Mouse (Mus musculus): ENCODE data around the gene Rsph3b. TPM values are rescaled to one million over a fixed set of nuclear protein-coding genes. Genes with fewer than 3 reads are reported as not detected.
A peak's percentile ranks its signal among the peaks of the same experiment; 100 is the strongest.
"Not testable (repeated sequence)": the region's sequence is repeated elsewhere in the genome, so short reads cannot be mapped to it uniquely, and the experiment has no call there.

Rsph3b gene
- polyA plus RNA-seq (2012; rRNA removed) = 27.7 TPM in 2 replicates

DNA sequence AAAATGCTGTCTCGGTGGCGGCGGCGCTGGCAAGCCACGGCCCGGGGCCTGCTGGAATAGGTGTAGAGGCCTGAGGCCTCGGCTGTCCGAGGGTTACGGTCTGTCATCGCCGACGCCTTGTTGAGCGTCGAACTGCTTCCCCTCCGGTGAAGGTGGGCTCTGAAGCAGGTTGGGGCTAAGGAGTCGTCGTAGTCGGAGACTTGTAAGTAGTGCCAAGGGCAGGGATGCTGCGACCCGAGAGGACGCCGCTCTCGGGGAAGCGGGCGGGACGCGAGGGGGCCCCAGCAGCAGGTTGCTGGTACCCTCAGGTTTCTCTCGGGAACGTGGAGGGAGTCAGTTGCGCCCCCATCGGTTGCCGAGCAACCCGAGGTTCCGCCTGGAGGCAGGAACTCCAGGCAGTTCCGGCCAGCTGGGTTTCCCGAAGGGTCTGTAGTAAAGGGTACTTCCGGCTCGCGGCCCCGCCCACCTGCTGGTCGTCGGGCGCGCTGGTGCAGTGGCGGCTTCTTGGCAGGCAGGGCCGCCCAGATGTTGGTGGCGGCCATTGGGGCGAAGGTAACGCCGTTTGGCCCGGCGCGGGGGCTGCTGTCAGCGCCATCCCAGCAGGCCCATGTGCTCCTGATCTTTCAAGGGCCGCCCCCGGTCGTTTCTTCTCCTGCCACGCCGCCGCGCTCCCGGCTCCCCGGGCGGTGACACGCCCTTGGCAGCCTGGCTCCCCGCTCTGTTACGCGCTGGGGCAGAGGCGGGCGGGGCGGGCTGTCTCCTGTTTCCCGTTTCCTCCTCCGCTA, at the start of gene Rsph3b:
Rsph3b (minus strand) TSS at position 699 of the 785 bp plus-strand sequence.
- peak within 1 kb of the TSS; percentile 67 for H3K4me3 ChIP-seq (ENCODE audit: insufficient read depth, low read length)
- TF ChIP-seq POLR2A (IDR thresholded peaks at IDR 0.05; ENCODE audit: extremely low read depth, insufficient read depth, low read length) = 0 out of 2 replicates have a peak, but pooled peaks have one; percentile 15
- H3K27ac ChIP-seq (ENCODE audit: insufficient read depth, low read length) = peak within 1 kb of the TSS; percentile 61
- H3K4me1 ChIP-seq (ENCODE audit: control insufficient read depth, insufficient read depth, low read length) = not testable (repeated sequence)

DNA sequence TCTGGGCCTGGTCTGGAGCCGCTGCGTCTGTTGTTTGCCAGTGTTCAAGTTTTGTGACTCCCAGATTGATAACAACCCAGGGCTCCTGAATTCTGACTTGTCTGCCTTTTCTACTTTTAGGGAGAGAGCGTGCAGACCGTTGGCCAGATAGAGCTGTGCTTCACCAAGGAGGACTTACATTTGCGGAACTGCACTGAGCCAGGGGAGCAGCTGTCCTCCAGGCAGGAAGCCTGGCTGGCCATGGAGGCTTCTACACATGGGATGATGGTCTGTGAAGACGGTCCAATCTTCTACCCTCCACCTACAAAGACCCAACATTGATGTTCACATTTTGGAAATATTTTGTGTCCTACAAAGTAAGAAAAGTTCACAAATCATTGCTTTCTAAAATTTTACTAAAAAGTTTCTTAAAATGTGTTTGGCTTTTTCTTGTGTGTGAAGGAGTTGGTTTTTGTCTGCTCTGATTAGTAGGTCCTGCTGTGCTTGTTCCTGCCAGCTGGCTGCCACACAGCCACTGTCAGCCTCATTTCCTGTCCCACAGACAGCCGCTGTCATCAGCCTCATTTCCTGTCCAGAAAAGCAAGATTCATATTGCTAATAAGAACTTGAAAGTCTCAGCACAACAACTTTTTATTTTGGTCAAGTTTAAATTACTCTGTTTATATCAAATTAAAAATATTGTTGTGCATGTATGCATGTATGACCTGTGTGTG, 49.5 kb upstream of the Rsph3b start:
- not testable (repeated sequence) for H3K4me1 ChIP-seq (ENCODE audit: control insufficient read depth, insufficient read depth, low read length); H3K27ac ChIP-seq (ENCODE audit: insufficient read depth, low read length); H3K4me3 ChIP-seq (ENCODE audit: insufficient read depth, low read length)

DNA sequence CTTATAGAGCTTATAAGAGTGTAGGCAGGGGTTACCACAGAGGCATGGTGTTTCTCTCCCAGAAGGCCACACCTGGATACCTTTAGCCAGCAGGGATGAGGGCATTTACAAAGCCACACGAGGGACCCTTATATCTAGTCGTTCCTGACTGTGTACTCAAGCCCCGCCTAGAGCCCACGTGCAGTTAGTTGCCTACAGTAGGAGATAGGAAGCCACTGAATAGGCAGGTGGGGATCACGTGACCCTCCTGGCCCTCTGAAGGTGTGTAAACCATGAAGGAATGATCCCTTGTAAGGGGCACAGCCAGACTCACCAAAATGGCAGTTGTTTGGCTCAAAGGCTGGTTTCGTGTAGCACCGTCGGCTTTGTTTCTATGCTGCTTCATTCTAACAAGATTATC, 48.3 kb upstream of the Rsph3b start:
- not testable (repeated sequence) for H3K4me1 ChIP-seq (ENCODE audit: control insufficient read depth, insufficient read depth, low read length); H3K4me3 ChIP-seq (ENCODE audit: insufficient read depth, low read length); H3K27ac ChIP-seq (ENCODE audit: insufficient read depth, low read length)

DNA sequence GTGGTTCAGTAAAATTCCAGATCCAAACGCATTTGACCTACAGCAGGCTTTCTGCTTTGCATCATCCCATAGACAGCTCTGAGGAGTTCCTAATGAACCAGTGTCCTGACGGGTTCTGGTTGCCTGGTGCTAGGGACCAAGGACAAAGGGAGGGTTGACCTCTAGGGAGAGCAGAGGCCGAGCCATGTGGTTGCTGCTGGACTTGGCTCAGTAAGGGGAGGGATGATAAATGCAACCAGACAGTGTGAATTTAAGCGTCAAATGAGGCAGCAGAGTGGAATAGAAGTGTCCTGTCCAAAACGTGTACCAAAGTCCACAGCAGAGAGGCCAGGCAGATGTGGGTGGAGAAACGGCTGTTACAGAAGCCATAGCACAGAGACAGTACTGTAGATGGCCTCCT, 47.0 kb upstream of the Rsph3b start:
- H3K27ac ChIP-seq (ENCODE audit: insufficient read depth, low read length); H3K4me1 ChIP-seq (ENCODE audit: control insufficient read depth, insufficient read depth, low read length); H3K4me3 ChIP-seq (ENCODE audit: insufficient read depth, low read length): not testable (repeated sequence)

DNA sequence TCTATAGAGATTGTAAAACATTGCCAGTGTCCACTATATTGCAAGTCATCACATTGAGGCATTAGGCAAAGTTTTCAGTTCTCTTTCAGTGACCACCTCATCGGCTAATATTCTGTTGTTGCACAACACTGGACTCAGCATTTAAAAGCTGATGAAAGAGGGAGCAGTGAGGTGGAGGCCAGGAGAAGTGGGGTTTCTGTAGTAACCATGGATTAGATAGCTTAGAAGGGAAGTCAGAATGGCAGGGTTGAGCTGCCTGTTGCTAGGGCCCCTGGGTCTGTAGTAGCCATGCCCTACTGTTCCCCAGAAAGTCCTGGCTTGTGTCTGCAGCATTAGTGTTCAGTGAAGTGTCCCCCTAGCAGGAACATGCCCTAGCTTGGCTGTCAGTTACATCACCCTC, 37.6 kb upstream of the Rsph3b start:
- H3K4me1 ChIP-seq (ENCODE audit: control insufficient read depth, insufficient read depth, low read length); H3K27ac ChIP-seq (ENCODE audit: insufficient read depth, low read length); H3K4me3 ChIP-seq (ENCODE audit: insufficient read depth, low read length): not testable (repeated sequence)

DNA sequence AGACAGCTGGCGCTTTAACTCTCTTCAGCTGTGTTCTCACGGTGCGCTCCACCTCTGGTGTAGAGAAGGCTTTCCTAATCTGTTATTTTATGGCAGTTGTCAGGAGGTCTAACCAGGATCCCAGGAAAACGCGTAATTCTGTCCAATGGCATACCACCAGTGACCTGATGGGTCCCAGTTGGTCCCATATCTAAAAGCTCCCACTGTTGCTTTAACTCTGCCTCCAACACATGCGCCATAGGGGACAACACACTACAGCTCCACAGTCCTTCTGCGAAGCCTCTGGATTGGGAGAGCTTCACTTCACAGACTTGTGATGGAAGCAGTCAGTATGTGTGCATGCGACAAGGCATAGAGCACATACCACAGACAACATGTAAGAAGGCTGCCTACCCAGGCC, 31.7 kb upstream of the Rsph3b start:
- not testable (repeated sequence) for H3K4me3 ChIP-seq (ENCODE audit: insufficient read depth, low read length); H3K4me1 ChIP-seq (ENCODE audit: control insufficient read depth, insufficient read depth, low read length); H3K27ac ChIP-seq (ENCODE audit: insufficient read depth, low read length)

DNA sequence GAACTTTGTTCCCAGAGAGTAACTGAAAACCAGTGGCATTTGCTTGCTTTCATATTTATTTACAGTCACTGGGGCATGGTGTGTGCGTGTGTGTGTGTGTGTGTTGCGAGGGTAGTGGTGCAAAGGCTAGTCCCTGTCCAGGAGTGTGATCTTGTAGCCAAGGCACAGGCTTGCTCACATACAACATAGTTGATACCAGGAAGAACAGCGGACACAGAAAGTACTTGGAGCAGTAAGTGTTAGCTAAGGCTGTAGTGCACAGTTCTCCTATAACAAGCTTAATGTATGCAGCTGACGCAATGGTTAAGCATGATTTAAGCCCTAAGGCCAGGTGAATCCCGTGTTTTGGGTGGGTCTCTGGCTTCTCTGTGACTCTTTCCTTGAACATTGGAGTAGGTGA, 30.9 kb upstream of the Rsph3b start:
- H3K4me3 ChIP-seq (ENCODE audit: insufficient read depth, low read length) = peak overlapping the region; percentile 42; the same call in 1 of the 2 replicates
- not testable (repeated sequence) for H3K4me1 ChIP-seq (ENCODE audit: control insufficient read depth, insufficient read depth, low read length); H3K27ac ChIP-seq (ENCODE audit: insufficient read depth, low read length)

DNA sequence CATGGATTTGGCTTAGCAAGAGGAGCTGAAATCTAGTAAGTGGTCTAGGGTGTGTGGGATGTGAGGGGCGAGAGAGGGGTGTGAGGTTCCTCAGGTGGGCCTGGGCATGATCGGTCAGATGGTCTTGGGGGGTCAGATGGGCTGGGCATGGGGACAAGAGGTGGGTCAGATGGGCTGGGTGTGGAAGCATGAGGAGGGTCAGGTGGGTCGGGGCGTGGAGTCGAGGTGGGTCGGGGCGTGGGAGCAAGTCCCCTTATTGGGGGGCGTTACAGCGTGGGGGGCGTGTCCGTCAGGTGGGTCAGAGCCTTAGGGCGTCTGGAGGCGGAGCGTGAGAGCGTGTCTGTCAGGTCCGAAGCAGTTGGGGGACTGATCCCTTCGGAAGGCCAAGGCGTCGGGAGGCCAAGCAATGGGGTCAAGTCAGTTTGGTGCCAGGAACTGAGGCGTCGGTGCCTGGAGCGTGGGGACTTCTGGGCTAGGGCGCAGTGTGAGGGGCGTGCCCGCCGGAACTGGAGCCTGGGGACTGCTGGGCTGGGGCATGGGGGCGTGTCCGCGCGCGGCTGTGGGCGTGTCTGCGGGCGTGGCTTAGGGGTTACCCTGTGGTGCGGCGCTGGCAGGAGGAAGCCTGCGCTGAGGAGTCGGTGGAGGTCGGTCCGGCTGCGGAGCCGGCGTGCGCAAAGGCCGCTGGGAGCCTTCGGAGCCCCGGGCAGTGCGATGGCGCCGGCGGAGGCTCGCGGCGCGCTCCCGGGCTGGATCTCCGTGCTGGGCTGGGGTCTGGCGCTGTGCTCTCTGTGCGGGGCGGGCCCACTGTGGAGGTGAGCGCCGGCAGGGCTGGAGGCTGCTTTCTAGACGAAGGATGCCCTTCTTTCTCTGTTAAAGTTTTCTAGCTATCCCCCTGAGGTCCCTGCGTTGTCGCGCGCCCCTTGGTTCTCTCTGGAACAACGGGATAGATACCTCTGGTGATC, 30.1 kb upstream of the Rsph3b start, which contains the start of gene Gm49721:
Gm49721 (plus strand) TSS at position 618 of the 962 bp plus-strand sequence.
- not testable (repeated sequence) for H3K27ac ChIP-seq (ENCODE audit: insufficient read depth, low read length); H3K4me1 ChIP-seq (ENCODE audit: control insufficient read depth, insufficient read depth, low read length)
- H3K4me3 ChIP-seq (ENCODE audit: insufficient read depth, low read length) = peak within 1 kb of the TSS; percentile 42

DNA sequence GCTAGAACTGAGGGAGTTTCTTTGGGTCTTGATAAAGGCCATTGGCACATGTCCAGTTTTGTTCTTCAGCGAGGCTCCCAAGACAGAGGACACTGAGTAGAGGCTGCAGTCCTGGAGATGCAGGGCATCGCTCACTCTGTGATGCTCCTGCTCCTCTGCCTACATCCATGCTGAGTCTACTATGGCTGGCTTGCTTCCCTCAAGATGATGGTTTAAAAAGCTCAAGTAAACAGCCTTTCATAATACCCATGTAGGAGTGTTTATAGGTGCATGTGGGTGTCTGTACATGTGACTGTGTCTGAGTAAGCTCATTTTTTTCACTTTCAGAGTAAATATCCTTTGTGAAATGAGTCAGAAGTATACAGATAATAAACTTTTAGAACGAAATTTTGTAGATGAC, 26.5 kb upstream of the Rsph3b start:
- not testable (repeated sequence) for H3K27ac ChIP-seq (ENCODE audit: insufficient read depth, low read length); H3K4me3 ChIP-seq (ENCODE audit: insufficient read depth, low read length); H3K4me1 ChIP-seq (ENCODE audit: control insufficient read depth, insufficient read depth, low read length)

DNA sequence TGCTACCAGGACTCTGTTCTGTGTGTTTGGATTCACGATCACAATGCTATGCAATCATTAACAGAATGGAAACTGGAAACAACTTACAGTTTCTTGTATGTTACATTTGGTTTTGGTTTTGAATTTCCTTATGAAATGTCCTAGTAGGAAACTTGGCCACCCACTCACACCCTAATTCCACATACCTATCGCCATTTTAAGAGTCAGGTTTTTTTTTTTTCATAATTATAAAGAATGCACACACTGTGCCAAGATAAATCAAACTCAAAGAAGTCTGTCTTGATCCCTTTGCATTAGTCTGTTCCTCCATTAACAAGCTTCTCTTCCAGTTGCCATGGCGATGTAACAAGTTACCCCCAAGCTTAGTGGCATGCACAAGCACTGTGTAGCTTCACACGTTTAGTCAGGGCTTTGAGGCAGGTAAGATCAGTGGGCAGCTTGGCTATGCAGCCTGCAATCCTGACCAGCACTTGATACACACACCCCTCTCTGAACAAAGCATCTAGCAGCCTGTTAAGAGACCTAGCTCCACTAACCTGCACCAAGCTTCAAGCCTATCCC, 24.4 kb upstream of the Rsph3b start:
- H3K4me3 ChIP-seq (ENCODE audit: insufficient read depth, low read length); H3K4me1 ChIP-seq (ENCODE audit: control insufficient read depth, insufficient read depth, low read length); H3K27ac ChIP-seq (ENCODE audit: insufficient read depth, low read length): not testable (repeated sequence)

DNA sequence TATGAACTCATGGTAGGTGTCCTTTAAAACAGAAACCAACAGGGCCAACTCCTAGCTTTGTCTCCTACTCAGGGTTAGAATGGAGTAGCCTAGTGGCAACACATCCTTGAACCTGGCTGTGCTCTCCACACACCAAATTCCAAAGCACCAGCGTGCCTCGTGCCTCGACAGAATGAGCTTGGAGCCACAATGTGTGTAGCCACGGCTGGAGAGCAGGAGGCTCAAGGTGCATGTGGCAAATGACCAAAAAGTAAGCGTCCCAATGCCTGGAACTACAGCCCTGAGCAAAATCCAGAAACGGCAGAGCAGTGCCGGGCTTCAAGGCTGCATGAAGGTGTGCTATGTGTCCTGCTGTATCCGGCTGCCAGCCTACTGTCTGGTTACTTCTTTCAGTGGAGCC, 22.8 kb upstream of the Rsph3b start:
- H3K27ac ChIP-seq (ENCODE audit: insufficient read depth, low read length); H3K4me3 ChIP-seq (ENCODE audit: insufficient read depth, low read length); H3K4me1 ChIP-seq (ENCODE audit: control insufficient read depth, insufficient read depth, low read length): not testable (repeated sequence)

DNA sequence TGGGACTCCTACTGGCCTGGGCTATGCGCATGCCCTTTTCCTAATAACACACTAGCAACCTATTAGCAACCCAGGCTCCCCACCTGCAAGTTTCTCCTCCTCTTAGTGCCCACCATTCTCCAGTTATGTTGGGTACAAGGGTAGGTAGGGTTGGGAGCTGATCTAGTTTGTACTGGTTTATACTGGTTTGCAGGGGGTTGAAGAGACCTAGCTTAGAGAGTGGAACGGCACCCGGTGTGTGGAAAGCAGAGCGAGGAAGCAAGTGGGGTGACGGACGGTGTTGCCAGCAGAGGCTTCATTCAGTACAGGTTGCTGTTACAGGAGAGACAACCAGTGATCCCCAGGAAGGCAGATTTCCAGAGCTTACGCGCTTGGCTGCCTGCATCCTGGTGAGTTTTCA, 21.9 kb upstream of the Rsph3b start, which contains the start of gene Rnaset2b:
Rnaset2b (plus strand) TSS at position 301 of the 400 bp plus-strand sequence.
- not testable (repeated sequence) for H3K27ac ChIP-seq (ENCODE audit: insufficient read depth, low read length); H3K4me1 ChIP-seq (ENCODE audit: control insufficient read depth, insufficient read depth, low read length); H3K4me3 ChIP-seq (ENCODE audit: insufficient read depth, low read length)

DNA sequence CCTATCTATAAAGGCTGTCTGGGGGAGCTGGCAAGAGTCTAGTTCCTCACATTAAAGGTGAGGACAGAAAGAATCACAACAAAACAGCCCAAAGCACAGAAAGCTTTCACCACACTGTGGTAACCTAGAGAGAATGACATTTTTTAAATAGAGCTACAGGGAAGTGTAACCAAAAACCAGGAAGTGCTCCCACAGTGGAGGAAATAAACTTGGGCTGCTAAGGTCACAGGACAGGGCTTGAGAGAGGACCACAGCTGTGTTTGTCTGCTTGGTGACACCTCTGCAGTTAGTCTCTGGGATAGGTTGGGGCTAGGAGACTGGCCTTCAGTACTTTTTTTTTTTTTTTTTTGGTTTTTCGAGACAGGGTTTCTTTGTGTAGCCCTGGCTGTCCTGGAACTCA, 19.2 kb upstream of the Rsph3b start:
- not testable (repeated sequence) for H3K27ac ChIP-seq (ENCODE audit: insufficient read depth, low read length); H3K4me1 ChIP-seq (ENCODE audit: control insufficient read depth, insufficient read depth, low read length); H3K4me3 ChIP-seq (ENCODE audit: insufficient read depth, low read length)
